Mouse (Mus musculus) myocyte (in vitro differentiated cells): ENCODE measurements around the gene Mfap4.

Experiments
- MYOD1 ChIP-seq, 3 experiments: IDR thresholded peaks; one replicate each; pipeline ENCODE4 v1.6.1; 2011; ENCODE audit warnings: control low read depth in 2 of 3, low read depth in 2 of 3, mild to moderate bottlenecking in 2 of 3, moderate library complexity in 1 of 3; ENCODE audit not compliant: insufficient read length in 2 of 3, control insufficient read depth in 1 of 3
- POLR2A ChIP-seq: IDR thresholded peaks from one replicate; pipeline ENCODE4 v1.6.1; 2011; ENCODE audit warnings: low read depth, mild to moderate bottlenecking, control low read depth, moderate library complexity; ENCODE audit not compliant: insufficient read length
- POLR2AphosphoS2 ChIP-seq: IDR thresholded peaks from one replicate; pipeline ENCODE4 v1.6.1; 2011; ENCODE audit warnings: low read depth, control low read depth; ENCODE audit not compliant: insufficient read length
- TCF12 ChIP-seq: IDR thresholded peaks from one replicate; pipeline ENCODE4 v1.6.1; 2011; ENCODE audit warnings: mild to moderate bottlenecking, control low read depth; ENCODE audit not compliant: poor library complexity, insufficient read depth, severe bottlenecking
- USF1 ChIP-seq: IDR thresholded peaks from one replicate; pipeline ENCODE4 v1.6.1; 2011; ENCODE audit warnings: low read depth, mild to moderate bottlenecking, control low read depth, moderate library complexity

DNA sequence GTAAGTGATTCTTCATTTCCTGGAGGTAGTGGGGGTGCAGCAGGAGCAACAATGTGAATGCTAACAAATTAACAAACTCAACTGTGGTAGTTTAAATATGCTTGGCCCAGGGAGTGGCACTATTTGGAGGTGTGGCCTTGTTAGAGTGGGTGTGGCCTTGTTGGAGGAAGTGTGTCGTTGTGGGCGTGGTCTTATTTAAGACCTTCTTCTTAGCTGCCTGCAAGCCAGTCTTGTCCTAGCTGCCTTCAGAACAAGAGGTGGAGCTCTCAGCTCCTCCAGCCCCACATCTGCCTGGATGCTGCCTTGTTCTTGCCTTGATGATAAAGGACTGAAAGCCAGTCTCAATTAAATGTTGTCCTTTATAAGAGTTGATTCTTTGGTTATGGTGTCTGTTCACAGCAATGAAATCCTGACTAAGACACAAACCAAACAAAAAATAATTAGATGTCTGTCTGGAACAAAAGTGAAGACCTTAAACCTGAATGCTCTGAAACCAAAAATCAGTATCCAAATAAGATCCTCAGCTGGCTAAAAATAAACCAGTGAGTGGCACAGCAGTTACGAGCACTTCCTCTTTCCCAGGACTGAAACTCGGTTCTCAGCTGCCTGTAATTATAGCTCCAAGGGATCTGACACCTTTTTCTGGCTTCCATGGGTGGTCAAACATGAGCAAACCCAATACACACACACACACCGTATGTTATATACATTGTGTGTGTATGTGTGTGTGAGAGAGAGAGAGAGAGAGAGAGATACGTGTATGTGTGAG is 13.7 kb downstream of the Mfap4 start:
- TF ChIP-seq POLR2A (no peak), POLR2AphosphoS2 (no peak), USF1 (no peak), TCF12 (no peak), MYOD1 (IDR thresholded peaks at IDR 0.05; ENCODE audit: control insufficient read depth in 1 of 3, insufficient read length in 2 of 3, low read depth in 2 of 3) (no peak)
